Mouse (Mus musculus): ENCODE measurements around the gene Dock4. TPM values are rescaled to one million over a fixed set of nuclear protein-coding genes. Genes with fewer than 3 reads are reported as not detected.

Dock4 gene
- polyA plus RNA-seq, 1 experiment from 2014 or later = 4.2 TPM

- Histone ChIP-seq H3K27me3 (replicated peaks; ENCODE audit: control insufficient read depth, insufficient read depth, low read length) (no peaks in the 10 kb centered on the region), H3K9ac (ENCODE audit: low read depth, low read length) (no peak overlapping the region), H3K9me3 (ENCODE audit: control insufficient read depth, low read length) (no peaks in the 10 kb centered on the region), H3K4me3 (ENCODE audit: low read length) (no peak overlapping the region), H3K4me2 (ENCODE audit: low read depth, low read length) (no peak overlapping the region), H3K27ac (ENCODE audit: low read length) (no peak overlapping the region), H3K36me3 (ENCODE audit: control insufficient read depth, insufficient read depth, low read length) (no peaks in the 10 kb centered on the region), H3K4me1 (ENCODE audit: control insufficient read depth, insufficient read depth, low read length) (no peaks in the 10 kb centered on the region)
- no peak for ATAC-seq
- WGBS = 63% methylated on average over 3 of the region's 3 CpGs
These were observed 266.5 kb downstream of the Dock4 start for GRCm38 (mm10) chr12:40712235-40712634.

DNA sequence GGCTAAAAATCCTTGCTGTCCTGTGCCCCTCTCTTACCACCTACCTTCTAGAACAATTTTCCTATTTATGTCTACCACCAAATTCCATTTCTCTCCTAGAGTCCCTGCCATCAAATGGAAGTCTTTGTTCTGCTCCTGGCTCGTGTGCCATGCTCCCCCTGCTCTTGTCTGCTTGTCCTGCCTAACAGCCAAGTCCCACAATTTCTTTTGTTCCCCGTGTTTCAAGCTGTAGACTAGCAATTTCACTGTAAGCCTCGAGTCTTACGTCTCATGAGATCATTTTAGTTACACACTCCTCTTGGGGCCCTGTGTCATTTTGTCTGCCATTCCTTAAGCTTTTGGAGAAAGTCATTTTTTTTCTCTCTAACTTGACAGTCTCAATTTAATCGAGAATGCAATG lies 268.5 kb downstream of the Dock4 start:
- Histone ChIP-seq H3K4me1 (ENCODE audit: control insufficient read depth, insufficient read depth, low read length) (no peaks in the 10 kb centered on the region), H3K9ac (ENCODE audit: low read depth, low read length) (no peak overlapping the region), H3K4me2 (ENCODE audit: low read depth, low read length) (no peak overlapping the region), H3K36me3 (ENCODE audit: control insufficient read depth, insufficient read depth, low read length) (no peaks in the 10 kb centered on the region), H3K4me3 (ENCODE audit: low read length) (no peak overlapping the region), H3K9me3 (ENCODE audit: control insufficient read depth, low read length) (no peaks in the 10 kb centered on the region), H3K27me3 (replicated peaks; ENCODE audit: control insufficient read depth, insufficient read depth, low read length) (no peaks in the 10 kb centered on the region), H3K27ac (ENCODE audit: low read length) (no peak overlapping the region)
- ATAC-seq = no peak
- WGBS = 62% methylated on average over 5 of the region's 5 CpGs

GRCm38 (mm10) chr12:40715174-40715573 lies 269.4 kb downstream of the Dock4 start:
- no peaks in the 10 kb centered on the region for H3K4me1 ChIP-seq (ENCODE audit: control insufficient read depth, insufficient read depth, low read length)
- no peak for ATAC-seq
- H3K4me2 ChIP-seq (ENCODE audit: low read depth, low read length) = no peak overlapping the region
- no peaks in the 10 kb centered on the region for H3K36me3 ChIP-seq (ENCODE audit: control insufficient read depth, insufficient read depth, low read length)
- no peaks in the 10 kb centered on the region for H3K9me3 ChIP-seq (ENCODE audit: control insufficient read depth, low read length)
- 80% methylated on average over 2 of the region's 2 CpGs for WGBS
- H3K9ac ChIP-seq (ENCODE audit: low read depth, low read length) = no peak overlapping the region
- H3K27ac ChIP-seq (ENCODE audit: low read length) = no peak overlapping the region
- H3K27me3 ChIP-seq (replicated peaks; ENCODE audit: control insufficient read depth, insufficient read depth, low read length) = no peaks in the 10 kb centered on the region
- no peak overlapping the region for H3K4me3 ChIP-seq (ENCODE audit: low read length)

- Histone ChIP-seq H3K4me1 (ENCODE audit: control insufficient read depth, insufficient read depth, low read length) (no peaks in the 10 kb centered on the region), H3K27ac (ENCODE audit: low read length) (no peak overlapping the region), H3K9ac (ENCODE audit: low read depth, low read length) (no peak overlapping the region), H3K4me3 (ENCODE audit: low read length) (no peak overlapping the region), H3K27me3 (replicated peaks; ENCODE audit: control insufficient read depth, insufficient read depth, low read length) (no peaks in the 10 kb centered on the region), H3K36me3 (ENCODE audit: control insufficient read depth, insufficient read depth, low read length) (no peaks in the 10 kb centered on the region), H3K9me3 (ENCODE audit: control insufficient read depth, low read length) (no peaks in the 10 kb centered on the region), H3K4me2 (ENCODE audit: low read depth, low read length) (no peak overlapping the region)
- 80% methylated on average over 2 of the region's 2 CpGs for WGBS
- no peak for ATAC-seq
These were observed 282.6 kb downstream of the Dock4 start for GRCm38 (mm10) chr12:40728373-40728772.

- H3K36me3 ChIP-seq (ENCODE audit: control insufficient read depth, insufficient read depth, low read length) = no peaks in the 10 kb centered on the region
- H3K9ac ChIP-seq (ENCODE audit: low read depth, low read length) = no peak overlapping the region
- ATAC-seq = no peak
- no peaks in the 10 kb centered on the region for H3K4me1 ChIP-seq (ENCODE audit: control insufficient read depth, insufficient read depth, low read length)
- H3K9me3 ChIP-seq (ENCODE audit: control insufficient read depth, low read length) = no peaks in the 10 kb centered on the region
- H3K4me3 ChIP-seq (ENCODE audit: low read length) = no peak overlapping the region
- H3K27me3 ChIP-seq (replicated peaks; ENCODE audit: control insufficient read depth, insufficient read depth, low read length) = no peaks in the 10 kb centered on the region
- 81% methylated on average over 3 of the region's 3 CpGs for WGBS
- no peak overlapping the region for H3K27ac ChIP-seq (ENCODE audit: low read length)
- no peak overlapping the region for H3K4me2 ChIP-seq (ENCODE audit: low read depth, low read length)
These were observed 285.0 kb downstream of the Dock4 start for GRCm38 (mm10) chr12:40730756-40731155.

DNA sequence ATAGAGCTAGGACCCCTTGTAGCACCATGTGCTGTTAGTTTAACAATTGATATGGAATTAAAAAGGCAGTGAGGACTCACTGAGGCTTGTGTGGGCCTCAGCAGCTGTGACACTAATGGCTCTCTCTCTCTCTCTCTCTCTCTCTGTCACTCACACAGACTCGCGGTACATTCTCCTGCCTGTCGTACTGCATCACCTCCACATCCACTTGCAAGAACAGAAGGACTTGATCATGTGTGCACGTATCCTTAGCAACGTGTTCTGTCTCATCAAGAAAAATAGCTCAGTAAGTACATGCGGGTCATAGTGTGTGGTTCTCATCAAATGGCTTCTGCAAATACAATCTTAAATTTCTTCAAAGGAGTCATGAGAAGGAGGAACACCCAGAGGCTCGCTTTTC lies 299.7 kb downstream of the Dock4 start:
- H3K9ac ChIP-seq (ENCODE audit: low read depth, low read length) = no peak overlapping the region
- H3K36me3 ChIP-seq (ENCODE audit: control insufficient read depth, insufficient read depth, low read length) = no peaks in the 10 kb centered on the region
- no peak for ATAC-seq
- H3K4me2 ChIP-seq (ENCODE audit: low read depth, low read length) = no peak overlapping the region
- H3K27me3 ChIP-seq (replicated peaks; ENCODE audit: control insufficient read depth, insufficient read depth, low read length) = no peaks in the 10 kb centered on the region
- 86% methylated on average over 7 of the region's 7 CpGs for whole genome bisulfite sequencing
- H3K4me1 ChIP-seq (ENCODE audit: control insufficient read depth, insufficient read depth, low read length) = 0 out of 2 replicates have a peak, but pooled peaks cover 2% of the 10 kb centered on the region
- no peaks in the 10 kb centered on the region for H3K9me3 ChIP-seq (ENCODE audit: control insufficient read depth, low read length)
- H3K27ac ChIP-seq (ENCODE audit: low read length) = no peak overlapping the region
- H3K4me3 ChIP-seq (ENCODE audit: low read length) = no peak overlapping the region

GRCm38 (mm10) chr12:40746081-40746480 lies 300.3 kb downstream of the Dock4 start:
- Histone ChIP-seq H3K4me3 (ENCODE audit: low read length) (no peak overlapping the region), H3K9me3 (ENCODE audit: control insufficient read depth, low read length) (no peaks in the 10 kb centered on the region), H3K27me3 (replicated peaks; ENCODE audit: control insufficient read depth, insufficient read depth, low read length) (no peaks in the 10 kb centered on the region), H3K36me3 (ENCODE audit: control insufficient read depth, insufficient read depth, low read length) (no peaks in the 10 kb centered on the region), H3K4me2 (ENCODE audit: low read depth, low read length) (no peak overlapping the region), H3K4me1 (ENCODE audit: control insufficient read depth, insufficient read depth, low read length) (0 out of 2 replicates have a peak, but pooled peaks cover under 1% of the 10 kb centered on the region), H3K27ac (ENCODE audit: low read length) (no peak overlapping the region), H3K9ac (ENCODE audit: low read depth, low read length) (no peak overlapping the region)
- WGBS = 92% methylated on average over 3 of the region's 3 CpGs
- ATAC-seq = no peak

GRCm38 (mm10) chr12:40759281-40759680 lies 313.5 kb downstream of the Dock4 start:
- Histone ChIP-seq H3K4me3 (ENCODE audit: low read length) (no peak overlapping the region), H3K9ac (ENCODE audit: low read depth, low read length) (no peak overlapping the region), H3K4me2 (ENCODE audit: low read depth, low read length) (no peak overlapping the region), H3K27me3 (replicated peaks; ENCODE audit: control insufficient read depth, insufficient read depth, low read length) (no peaks in the 10 kb centered on the region), H3K4me1 (ENCODE audit: control insufficient read depth, insufficient read depth, low read length) (no peaks in the 10 kb centered on the region), H3K36me3 (ENCODE audit: control insufficient read depth, insufficient read depth, low read length) (no peaks in the 10 kb centered on the region), H3K9me3 (ENCODE audit: control insufficient read depth, low read length) (no peaks in the 10 kb centered on the region), H3K27ac (ENCODE audit: low read length) (no peak overlapping the region)
- ATAC-seq = no peak
- 86% methylated on average over 2 of the region's 2 CpGs for WGBS

GRCm38 (mm10) chr12:40767258-40767816 lies 321.6 kb downstream of the Dock4 start:
- H3K9me3 ChIP-seq (ENCODE audit: control insufficient read depth, low read length) = no peaks in the 10 kb centered on the region
- H3K4me1 ChIP-seq (ENCODE audit: control insufficient read depth, insufficient read depth, low read length) = no peaks in the 10 kb centered on the region
- H3K9ac ChIP-seq (ENCODE audit: low read depth, low read length) = no peak overlapping the region
- no peak overlapping the region for H3K4me3 ChIP-seq (ENCODE audit: low read length)
- H3K27ac ChIP-seq (ENCODE audit: low read length) = no peak overlapping the region
- no peak overlapping the region for H3K4me2 ChIP-seq (ENCODE audit: low read depth, low read length)
- no peaks in the 10 kb centered on the region for H3K27me3 ChIP-seq (replicated peaks; ENCODE audit: control insufficient read depth, insufficient read depth, low read length)
- no peak for ATAC-seq
- H3K36me3 ChIP-seq (ENCODE audit: control insufficient read depth, insufficient read depth, low read length) = no peaks in the 10 kb centered on the region
- 82% methylated on average over 8 of the region's 8 CpGs for WGBS

GRCm38 (mm10) chr12:40773091-40773490 lies 327.3 kb downstream of the Dock4 start:
- no peak overlapping the region for H3K27ac ChIP-seq (ENCODE audit: low read length)
- H3K27me3 ChIP-seq (replicated peaks; ENCODE audit: control insufficient read depth, insufficient read depth, low read length) = no peaks in the 10 kb centered on the region
- 90% methylated on average over 1 of the region's 1 CpGs for WGBS
- no peak overlapping the region for H3K4me2 ChIP-seq (ENCODE audit: low read depth, low read length)
- no peak for ATAC-seq
- no peak overlapping the region for H3K4me3 ChIP-seq (ENCODE audit: low read length)
- no peaks in the 10 kb centered on the region for H3K4me1 ChIP-seq (ENCODE audit: control insufficient read depth, insufficient read depth, low read length)
- H3K36me3 ChIP-seq (ENCODE audit: control insufficient read depth, insufficient read depth, low read length) = no peaks in the 10 kb centered on the region
- no peaks in the 10 kb centered on the region for H3K9me3 ChIP-seq (ENCODE audit: control insufficient read depth, low read length)
- no peak overlapping the region for H3K9ac ChIP-seq (ENCODE audit: low read depth, low read length)

All from intestine, embryonic 16.5 days (tissue).